Mouse (Mus musculus) hindbrain, embryonic 14.5 days (tissue): Measurements from ENCODE around the gene Ezr. TPM values are rescaled to one million over a fixed set of nuclear protein-coding genes. Genes with fewer than 3 reads are reported as not detected.

ENCODE experiments used
- ATAC-seq: fragments of 200-750 bp; cut with Nextera tagmentation; 2 replicates; pipeline ENCODE4 v1.8.0; 2017; ENCODE audit warnings: moderate number of reproducible peaks, mild to moderate bottlenecking, moderate TSS enrichment, moderate library complexity; ENCODE audit not compliant: low FRiP score
- DNase-seq: peaks from one replicate; pipeline ENCODE4 v3.0.0-alpha.2; 2015; ENCODE audit warnings: low spot score
- H3K27ac ChIP-seq: fragments of 300-500 bp; sonication (generic); 2 replicates; pipeline ENCODE4 v1.5.1; 2014; ENCODE audit warnings: mild to moderate bottlenecking, moderate library complexity
- H3K27me3 ChIP-seq: fragments of 300-500 bp; sonication (generic); 2 replicates; pipeline ENCODE4 v1.6.1; 2014; ENCODE audit warnings: mild to moderate bottlenecking, low read length, mixed read lengths; ENCODE audit not compliant: control insufficient read depth, insufficient read depth
- H3K36me3 ChIP-seq: fragments of 300-500 bp; sonication (generic); replicated peaks from 2 replicates; pipeline ENCODE4 v1.6.1; 2014; ENCODE audit not compliant: control insufficient read depth, insufficient read depth
- H3K4me1 ChIP-seq: fragments of 300-500 bp; sonication (generic); replicated peaks from 2 replicates; pipeline ENCODE4 v1.6.1; 2014; ENCODE audit warnings: antibody characterized with exemption, low read length, mixed read lengths; ENCODE audit not compliant: control insufficient read depth, insufficient read depth
- H3K4me2 ChIP-seq: fragments of 300-500 bp; sonication (generic); replicated peaks from 2 replicates; pipeline ENCODE4 v1.6.1; 2014; ENCODE audit warnings: mild to moderate bottlenecking, moderate library complexity
- H3K4me3 ChIP-seq: fragments of 300-500 bp; sonication (generic); replicated peaks from 2 replicates; pipeline ENCODE4 v1.5.1; 2014; ENCODE audit warnings: mild to moderate bottlenecking, low read length
- H3K9ac ChIP-seq: fragments of 300-500 bp; sonication (generic); 2 replicates; pipeline ENCODE4 v1.6.1; 2014
- H3K9me3 ChIP-seq: fragments of 300-500 bp; sonication (generic); 2 replicates; pipeline ENCODE4 v1.6.1; 2016; ENCODE audit warnings: low read length; ENCODE audit not compliant: control insufficient read depth
- WGBS: fragments of 180-500 bp; shearing (Covaris S2); extraction: QIAGEN DNeasy Blood & Tissue Kit; methylation state at CpG from one replicate; pipeline ENCODE4 v1.1.7; 2014; 5-methylcytosine and 5-hydroxymethylcytosine counted together
- polyA plus RNA-seq: library from polyadenylated mRNA; unstranded; fragments of >200 nt; fragmentation: Nextera tagmentation; extraction: Ambion mirVana; gene quantifications from 2 replicates; pipeline ENCODE4 v1.2.1, GENCODE M21; 2014

The Ezr gene
- polyA plus RNA-seq, 1 experiment from 2014 or later = 67.4 TPM

DNA sequence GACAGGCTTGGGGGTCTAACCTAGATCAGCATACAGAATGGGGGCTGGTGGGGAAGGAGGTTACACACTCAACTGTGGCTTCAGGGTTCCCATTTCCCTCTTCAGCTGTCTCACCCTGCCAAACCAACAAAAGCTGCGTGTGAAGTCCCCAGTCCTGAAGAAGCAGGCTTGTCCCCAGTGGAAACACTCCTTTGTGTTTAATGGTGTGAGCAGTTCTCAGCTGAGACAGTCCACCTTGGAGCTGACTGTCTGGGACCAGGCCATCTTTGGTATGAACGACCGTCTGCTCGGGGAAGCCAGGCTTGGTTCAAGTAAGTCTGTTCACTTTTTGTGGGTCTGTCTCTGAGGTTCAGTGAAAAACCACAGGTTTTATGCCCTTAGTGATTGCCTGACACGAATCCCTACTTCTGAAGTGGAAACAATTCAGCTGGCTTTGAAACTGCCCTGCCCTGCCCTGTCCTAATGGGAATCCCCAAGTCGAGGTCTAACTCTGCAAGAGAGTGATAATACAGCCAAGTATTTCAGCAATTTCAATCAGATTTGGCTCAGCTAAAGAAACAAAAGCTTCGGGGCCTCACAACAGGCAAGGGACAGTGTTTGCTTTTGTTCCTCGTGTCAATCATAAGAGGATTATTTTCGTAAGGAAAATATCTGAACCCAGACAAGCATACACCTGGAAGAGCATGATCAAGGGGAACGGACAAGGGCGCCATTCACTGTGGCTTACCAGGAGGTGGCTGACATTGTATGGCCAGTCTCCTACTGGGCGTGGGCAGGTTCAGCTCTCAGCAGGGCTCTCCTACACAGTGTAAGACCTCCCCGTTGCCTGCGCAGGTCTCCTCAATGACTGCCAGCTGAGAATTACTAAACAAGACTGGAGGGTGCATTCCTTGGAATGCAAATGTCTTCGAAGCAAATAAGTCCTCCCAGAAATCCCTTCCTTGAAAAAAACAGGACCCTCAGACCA is 46.0 kb downstream of the Ezr start:
- no peak for DNase-seq
- Histone ChIP-seq H3K4me3 (no peak overlapping the region), H3K4me1 (peaks cover 12% of the 10 kb centered on the region; the same call in 1 of the 2 replicates), H3K9ac (no peak overlapping the region), H3K27ac (peak overlapping the region; percentile 10; the same call in 1 of the 2 replicates), H3K27me3 (no peaks in the 10 kb centered on the region), H3K4me2 (no peak overlapping the region), H3K36me3 (no peaks in the 10 kb centered on the region), H3K9me3 (no peaks in the 10 kb centered on the region)
- 35% methylated on average over 15 of the region's 15 CpGs for WGBS
- no peak for ATAC-seq

DNA sequence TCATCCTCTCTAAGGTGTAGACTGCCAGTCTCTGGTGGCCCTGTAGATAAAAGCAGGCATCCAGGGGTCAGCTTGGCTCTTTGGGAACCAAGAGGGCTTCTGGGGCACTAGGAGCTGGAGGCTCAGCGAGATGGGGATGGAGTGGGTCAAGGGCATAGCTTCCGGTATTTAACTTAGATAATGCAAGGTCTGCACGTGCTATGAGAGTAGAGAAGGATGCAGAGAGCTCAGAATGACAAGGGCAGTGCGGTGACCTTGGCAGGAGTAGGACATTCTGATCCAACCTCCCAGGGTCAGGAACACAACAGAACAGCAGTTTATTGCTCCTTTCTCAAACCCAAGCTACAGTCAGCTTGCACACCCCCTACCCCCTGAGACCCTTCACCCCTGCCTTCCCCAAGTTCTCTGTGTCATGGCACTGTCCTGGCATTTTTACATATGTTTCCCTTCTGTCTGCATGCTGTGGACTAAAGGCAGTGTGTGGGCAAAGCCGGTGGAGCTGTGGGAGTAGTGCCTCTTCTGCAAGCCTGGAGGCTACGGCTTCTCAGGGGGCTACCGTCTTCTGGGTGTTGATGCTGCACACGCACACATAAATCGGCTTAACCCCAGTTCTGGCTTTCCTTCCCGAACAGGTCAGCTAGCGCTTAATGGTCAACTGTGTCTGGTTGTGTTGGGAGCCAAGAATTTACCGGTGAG is 47.7 kb downstream of the Ezr start:
- Histone ChIP-seq H3K27me3 (no peaks in the 10 kb centered on the region), H3K4me1 (0 out of 2 replicates have a peak, but pooled peaks cover 9% of the 10 kb centered on the region), H3K9me3 (no peaks in the 10 kb centered on the region), H3K4me2 (no peak overlapping the region), H3K9ac (no peak overlapping the region), H3K4me3 (no peak overlapping the region), H3K36me3 (no peaks in the 10 kb centered on the region), H3K27ac (no peak overlapping the region)
- DNase-seq = peak; percentile 20
- no peak for ATAC-seq
- 93% methylated on average over 12 of the region's 12 CpGs for WGBS

DNA sequence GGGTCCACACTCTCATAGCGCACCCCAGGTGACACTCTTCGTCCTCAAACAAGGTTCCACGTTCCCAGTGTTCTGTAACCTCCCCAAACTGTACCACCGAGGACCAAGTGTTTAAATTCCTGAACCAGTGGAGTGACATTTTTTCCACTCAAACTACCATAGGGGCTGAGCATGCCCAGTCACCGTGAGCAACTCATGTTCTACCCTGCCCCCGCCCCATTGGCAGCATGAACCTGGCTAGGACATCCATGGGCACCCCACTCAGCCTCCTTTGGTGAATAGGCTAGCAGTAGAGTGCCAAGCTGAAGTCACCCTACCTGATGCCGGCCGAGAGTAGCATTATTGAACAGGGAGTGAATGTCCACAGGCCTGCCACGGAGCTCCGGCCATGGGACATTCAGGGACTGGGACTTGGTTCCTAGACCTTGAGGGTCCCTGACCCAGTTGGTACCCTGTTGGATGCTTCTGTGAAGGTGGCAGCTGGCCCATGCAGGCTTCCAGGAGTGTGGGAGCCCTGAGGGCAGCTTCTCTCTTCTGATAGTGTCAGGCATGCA is 49.2 kb downstream of the Ezr start:
- Histone ChIP-seq H3K4me3 (no peak overlapping the region), H3K9ac (no peak overlapping the region), H3K4me1 (0 out of 2 replicates have a peak, but pooled peaks cover 9% of the 10 kb centered on the region), H3K9me3 (no peaks in the 10 kb centered on the region), H3K4me2 (no peak overlapping the region), H3K27ac (no peak overlapping the region), H3K36me3 (no peaks in the 10 kb centered on the region), H3K27me3 (no peaks in the 10 kb centered on the region)
- ATAC-seq = no peak
- DNase-seq = no peak
- 97% methylated on average over 10 of the region's 10 CpGs for WGBS

DNA sequence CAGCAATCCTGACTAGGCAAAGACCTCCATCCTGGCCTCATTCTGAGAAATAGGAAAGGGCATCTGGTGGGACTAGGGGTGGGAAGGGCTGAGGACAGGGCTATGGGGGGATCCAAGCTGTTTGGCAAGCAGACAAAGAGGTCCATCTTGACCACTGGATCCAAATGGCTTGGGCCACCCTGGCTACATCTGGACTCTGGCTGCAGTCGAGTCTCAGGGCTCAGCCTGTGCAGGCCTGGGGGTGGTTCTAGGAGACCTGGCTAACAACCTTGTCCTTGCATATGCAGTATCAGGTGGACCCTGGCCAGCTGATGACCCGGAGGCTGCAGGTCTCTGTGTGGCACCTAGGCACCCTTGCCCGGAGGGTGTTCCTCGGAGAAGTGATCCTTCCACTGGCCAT is 49.9 kb downstream of the Ezr start:
- no peak for ATAC-seq
- Histone ChIP-seq H3K27me3 (no peaks in the 10 kb centered on the region), H3K4me2 (no peak overlapping the region), H3K36me3 (no peaks in the 10 kb centered on the region), H3K9ac (no peak overlapping the region), H3K4me1 (0 out of 2 replicates have a peak, but pooled peaks cover 9% of the 10 kb centered on the region), H3K9me3 (no peaks in the 10 kb centered on the region), H3K4me3 (no peak overlapping the region), H3K27ac (no peak overlapping the region)
- 94% methylated on average over 4 of the region's 4 CpGs for WGBS
- DNase-seq = no peak

GRCm38 (mm10) chr17:6731634-6732033 is 51.0 kb downstream of the Ezr start:
- Histone ChIP-seq H3K36me3 (no peaks in the 10 kb centered on the region), H3K4me1 (0 out of 2 replicates have a peak, but pooled peaks cover 3% of the 10 kb centered on the region), H3K27ac (no peak overlapping the region), H3K9me3 (no peaks in the 10 kb centered on the region), H3K4me3 (no peak overlapping the region), H3K27me3 (no peaks in the 10 kb centered on the region), H3K4me2 (no peak overlapping the region), H3K9ac (no peak overlapping the region)
- DNase-seq = no peak
- WGBS = 76% methylated on average over 12 of the region's 12 CpGs
- ATAC-seq = no peak

GRCm38 (mm10) chr17:6731132-6731531 is 51.5 kb downstream of the Ezr start:
- Histone ChIP-seq H3K9me3 (no peaks in the 10 kb centered on the region), H3K9ac (no peak overlapping the region), H3K36me3 (no peaks in the 10 kb centered on the region), H3K4me2 (no peak overlapping the region), H3K4me3 (no peak overlapping the region), H3K27me3 (no peaks in the 10 kb centered on the region), H3K27ac (no peak overlapping the region), H3K4me1 (no peaks in the 10 kb centered on the region)
- ATAC-seq = no peak
- DNase-seq = no peak
- 86% methylated on average over 8 of the region's 8 CpGs for WGBS

- no peak overlapping the region for H3K9ac ChIP-seq
- no peaks in the 10 kb centered on the region for H3K36me3 ChIP-seq
- no peaks in the 10 kb centered on the region for H3K4me1 ChIP-seq
- ATAC-seq = peak; percentile 68; the same call in 1 of the 2 replicates
- no peaks in the 10 kb centered on the region for H3K9me3 ChIP-seq
- WGBS = 12% methylated on average over 6 of the region's 6 CpGs
- peak overlapping the region; percentile 43; the same call in 1 of the 2 replicates for H3K27ac ChIP-seq
- no peak overlapping the region for H3K4me2 ChIP-seq
- peak; percentile 69 for DNase-seq
- H3K27me3 ChIP-seq = no peaks in the 10 kb centered on the region
- no peak overlapping the region for H3K4me3 ChIP-seq
Observed at GRCm38 (mm10) chr17:6729244-6729742, 53.3 kb downstream of the Ezr start.

DNA sequence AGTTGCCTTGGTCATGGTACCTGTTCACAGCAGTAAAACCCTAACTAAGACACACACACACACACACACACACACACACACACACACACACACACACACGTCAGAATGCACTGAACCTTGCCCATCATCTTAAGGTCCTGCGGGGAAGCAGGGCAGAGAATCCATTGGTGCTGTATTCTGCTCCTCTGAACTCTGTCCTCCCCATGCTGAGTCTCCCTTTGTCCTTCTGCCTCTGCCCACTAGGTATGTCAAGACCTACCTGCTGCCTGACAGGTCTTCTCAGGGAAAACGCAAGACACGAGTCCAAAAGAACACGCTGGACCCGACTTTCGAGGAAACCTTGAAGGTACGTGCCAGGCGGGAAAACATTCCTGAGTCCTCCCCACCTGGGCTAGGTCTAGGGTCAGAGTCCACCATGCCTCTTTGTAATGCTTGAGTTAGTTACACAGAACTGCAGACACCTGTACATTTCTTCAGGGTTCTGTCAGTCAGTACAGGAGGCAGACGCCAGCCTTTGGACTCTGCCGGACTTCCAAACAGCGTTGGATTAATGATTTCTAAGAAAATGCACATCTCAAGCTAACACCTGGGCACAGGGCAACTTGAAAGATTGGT is 54.5 kb downstream of the Ezr start:
- H3K4me3 ChIP-seq = no peak overlapping the region
- H3K36me3 ChIP-seq = no peaks in the 10 kb centered on the region
- no peak for DNase-seq
- no peak for ATAC-seq
- 97% methylated on average over 12 of the region's 12 CpGs for WGBS
- H3K4me2 ChIP-seq = no peak overlapping the region
- H3K4me1 ChIP-seq = no peaks in the 10 kb centered on the region
- no peak overlapping the region for H3K9ac ChIP-seq
- H3K9me3 ChIP-seq = no peaks in the 10 kb centered on the region
- H3K27me3 ChIP-seq = no peaks in the 10 kb centered on the region
- no peak overlapping the region for H3K27ac ChIP-seq
